Mouse (Mus musculus): ENCODE data around the gene Coro2b. TPM values are rescaled to one million over a fixed set of nuclear protein-coding genes. Genes with fewer than 3 reads are reported as not detected.

Gene Coro2b
- total RNA-seq, 2 experiments from 2014 or later: 19.2 to 19.7 TPM

Other genes starting within 250 kb of the Coro2b start
- gene Anp32a, start 195.8 kb downstream of the Coro2b start, total RNA-seq (2021): 100 to 1,000 TPM; 119 to 134 TPM
- gene Itga11, start 140.8 kb upstream of the Coro2b start, total RNA-seq (2021): 1 to 10 TPM; 5.5 to 7.9 TPM